Comparison of ENCODE assay signal across 32 mouse cellular contexts in genomic region chr12:86761036-86761435, GRCm38 (mm10). TPM values are rescaled to one million over a fixed set of nuclear protein-coding genes. Genes with fewer than 3 reads are reported as not detected.
"Had no signal": no experiment of that assay in that cellular context is flagged by ENCODE, and none has a peak within 500 bp of the region (broad histone marks: within the 10 kb centered on the region; RNA-seq: fewer than 3 reads in every experiment).

No protein-coding gene starts in this region.

- DNase-seq: gastrocnemius, adult 2 months; gastrocnemius, postnatal 10 days; gastrocnemius, postnatal 25 days; heart, adult 18-20 months; heart, postnatal 10 days; heart, postnatal 4 days; kidney, adult 18-20 months; kidney, adult 8-10 months; kidney, postnatal 10 days; kidney, postnatal 25 days; kidney, postnatal 4 days; left cerebral cortex, postnatal 4 days had no signal

- H3K9ac ChIP-seq: hindbrain, embryonic 12.5 days; hindbrain, embryonic 14.5 days; intestine, embryonic 15.5 days; limb, embryonic 13.5 days; limb, embryonic 15.5 days; liver, embryonic 12.5 days had no signal

- H3K4me1 ChIP-seq: hindbrain, embryonic 10.5 days; hindbrain, embryonic 12.5 days; intestine, embryonic 15.5 days; limb, embryonic 13.5 days; limb, embryonic 15.5 days; liver, embryonic 12.5 days had no signal

- ATAC-seq: hindbrain, embryonic 16.5 days; inflammation-experienced regulatory T-cells, adult 6 months; intestine, embryonic 15.5 days; intestine, postnatal 0 days; liver, embryonic 12.5 days had no signal

- H3K4me3 ChIP-seq: gastrocnemius, adult 2 months; hindbrain, embryonic 10.5 days; hindbrain, embryonic 12.5 days; intestine, embryonic 15.5 days; layer of hippocampus, adult 2 months; left cerebral cortex, adult 2 months; limb, embryonic 13.5 days; limb, embryonic 15.5 days; liver, embryonic 12.5 days had no signal

- H3K36me3 ChIP-seq: hindbrain, embryonic 10.5 days; hindbrain, embryonic 12.5 days; intestine, embryonic 15.5 days; limb, embryonic 13.5 days; limb, embryonic 15.5 days; liver, embryonic 12.5 days had no signal

- H3K9me3 ChIP-seq: intestine, embryonic 15.5 days; limb, embryonic 15.5 days; liver, embryonic 12.5 days had no signal

- H3K27me3 ChIP-seq: hindbrain, embryonic 12.5 days; intestine, embryonic 15.5 days; limb, embryonic 13.5 days; limb, embryonic 15.5 days had no signal

- H3K27ac ChIP-seq: gastrocnemius, adult 2 months; hindbrain, embryonic 10.5 days; hindbrain, embryonic 12.5 days; hindbrain, embryonic 14.5 days; intestine, embryonic 15.5 days; layer of hippocampus, adult 2 months; left cerebral cortex, adult 2 months; limb, embryonic 13.5 days; limb, embryonic 15.5 days; liver, embryonic 12.5 days had no signal

- H3K4me2 ChIP-seq: heart, embryonic 11.5 days; hindbrain, embryonic 12.5 days; hindbrain, embryonic 14.5 days; intestine, embryonic 15.5 days; limb, embryonic 13.5 days; limb, embryonic 15.5 days; liver, embryonic 12.5 days had no signal

RNA-seq across cellular contexts. Expression of gene Lrrc74a, which starts 26.9 kb away (rescaled TPM):
- polyA plus RNA-seq: frontal cortex, adult 2 months; heart, embryonic 11.5 days; heart, embryonic 14.5 days; heart, embryonic 16.5 days; hindbrain, embryonic 10.5 days; hindbrain, embryonic 12.5 days; hindbrain, embryonic 14.5 days; hindbrain, embryonic 16.5 days; inflammation-experienced regulatory T-cells, adult 6 months; intestine, embryonic 15.5 days; intestine, postnatal 0 days; kidney, embryonic 14.5 days; kidney, embryonic 16.5 days; limb, embryonic 11.5 days; limb, embryonic 13.5 days; limb, embryonic 15.5 days; liver, adult 2 months; liver, embryonic 12.5 days had no signal
